Comparison of ENCODE assay signal across 1 mouse cellular context in the genomic region with DNA sequence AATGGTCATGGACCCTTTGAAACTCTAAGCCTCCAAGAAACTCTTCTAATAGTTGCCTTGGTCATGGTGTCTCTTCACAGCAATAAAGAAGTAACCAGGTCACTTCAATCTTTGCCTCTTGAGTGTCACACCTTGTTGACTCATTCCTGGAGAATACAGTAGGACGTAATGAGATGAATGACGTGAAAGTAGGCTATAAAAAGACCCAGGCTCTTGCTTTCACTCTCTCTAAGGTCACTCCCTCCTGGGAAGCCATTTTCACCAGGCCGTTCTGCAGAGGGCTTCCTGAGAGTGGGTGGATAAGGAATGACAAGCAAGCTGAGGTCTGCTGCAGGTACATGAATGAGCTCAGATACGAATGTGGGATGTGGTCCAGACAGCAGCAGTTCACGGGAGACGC.
TF ChIP-seq lines count a peak whose summit lies in the region.

No protein-coding gene starts in this region.

TF ChIP-seq in CH12.LX, 34 proteins besides CTCF, POLR2A, EP300 and RAD21 (continued from another document):
- TF ChIP-seq USF1 (IDR thresholded peaks at IDR 0.05; ENCODE audit: low read depth, low read length) (no peak), GABPA (IDR thresholded peaks at IDR 0.05; ENCODE audit: insufficient replicate concordance, low read depth, low read length) (no peak), ZKSCAN1 (IDR thresholded peaks at IDR 0.05; ENCODE audit: borderline replicate concordance, low read depth, low read length) (no peak), CHD2 (IDR thresholded peaks at IDR 0.05; ENCODE audit: low read length) (no peak), KAT2A (IDR thresholded peaks at IDR 0.05; ENCODE audit: insufficient replicate concordance, low read length) (no peak), SIN3A (IDR thresholded peaks at IDR 0.05; ENCODE audit: low read length) (no peak), POLR2AphosphoS2 (IDR thresholded peaks at IDR 0.05; ENCODE audit: low read depth, low read length) (no peak), IRF4 (IDR thresholded peaks at IDR 0.05; ENCODE audit: low read depth, low read length) (peak; percentile 75), BHLHE40 (IDR thresholded peaks at IDR 0.05; ENCODE audit: low read depth, low read length) (peak; percentile 79), NRF1 (IDR thresholded peaks at IDR 0.05; ENCODE audit: low read depth, low read length) (no peak), MXI1 (IDR thresholded peaks at IDR 0.05; ENCODE audit: low read depth, low read length) (no peak), ZC3H11A (IDR thresholded peaks at IDR 0.05; ENCODE audit: low read depth, low read length) (no peak), ZNF384 (IDR thresholded peaks at IDR 0.05; ENCODE audit: low read depth, low read length) (no peak), MYC (IDR thresholded peaks at IDR 0.05; ENCODE audit: low read depth, low read length) (no peak), MAFK (IDR thresholded peaks at IDR 0.05; ENCODE audit: insufficient replicate concordance, low read length) (no peak), TBP (conservative IDR thresholded peaks at IDR 0.05; ENCODE audit: low read depth, low read length) (no peak)
